Mouse (Mus musculus): ENCODE data around the gene Dcun1d2. TPM values are rescaled to one million over a fixed set of nuclear protein-coding genes. Genes with fewer than 3 reads are reported as not detected.

Dcun1d2 gene
- total and polyA plus RNA-seq, 3 experiments: 13.2 to 14.9 (median 14.7) TPM

GRCm38 (mm10) chr8:13292364-13292763 is 4.4 kb upstream of the Dcun1d2 start:
- H3K4me3 ChIP-seq (replicated peaks in 1 of 3; ENCODE audit: low read depth in 2 of 3, low read length in 2 of 3, poor library complexity in 1 of 3): no peak overlapping the region
- peaks cover 16 to 27% of the 10 kb centered on the region in 2 experiments for H3K4me1 ChIP-seq (ENCODE audit: control insufficient read depth in 1 of 2, insufficient read depth in 2 of 2)
- peak; percentile 85 for DNase-seq (ENCODE audit: extremely low read depth)
- H3K27me3 ChIP-seq (replicated peaks): peaks cover 3% of the 10 kb centered on the region
- no peak overlapping the region for H3K9ac ChIP-seq (ENCODE audit: insufficient read depth, low read depth)
- H3K79me2 ChIP-seq (replicated peaks; ENCODE audit: control insufficient read depth, extremely low read depth, insufficient read depth, poor library complexity, severe bottlenecking): no peaks in the 10 kb centered on the region
- in situ Hi-C loops (cut with MboI; ENCODE audit: low pct_ligation_motif_present, low pct_unique_long_range_greater_than_20kb, low sequenced_read_pairs): no loop called here
- H3K36me3 ChIP-seq (replicated peaks in 1 of 2; ENCODE audit: control insufficient read depth in 1 of 2, insufficient read depth in 1 of 2, low read length in 1 of 2): peaks cover 30 to 45% of the 10 kb centered on the region in 2 experiments
- TF ChIP-seq MEF2A (IDR thresholded peaks at IDR 0.05; ENCODE audit: borderline replicate concordance, low read depth, low read length) (no peak), CHD2 (IDR thresholded peaks at IDR 0.05; ENCODE audit: low read length) (no peak), RAD21 (IDR thresholded peaks at IDR 0.05; ENCODE audit: low read depth, low read length) (peak; percentile 51), CHD1 (IDR thresholded peaks at IDR 0.05; ENCODE audit: low read depth, low read length) (no peak), MYC (IDR thresholded peaks at IDR 0.05; ENCODE audit: low read depth, low read length) (0 out of 2 replicates have a peak, but pooled peaks have one; percentile 18), CTCF (conservative IDR thresholded peaks at IDR 0.05 in 1 of 2, IDR thresholded peaks at IDR 0.05 in 1 of 2; ENCODE audit: low read depth in 2 of 2, low read length in 2 of 2) (peak; percentile 80 to 87), ELF1 (IDR thresholded peaks at IDR 0.05; ENCODE audit: low read depth, low read length) (0 out of 2 replicates have a peak, but pooled peaks have one; percentile 23), PAX5 (IDR thresholded peaks at IDR 0.05; ENCODE audit: low read length) (no peak), BHLHE40 (IDR thresholded peaks at IDR 0.05; ENCODE audit: low read depth, low read length) (no peak), NRF1 (IDR thresholded peaks at IDR 0.05; ENCODE audit: low read depth, low read length) (0 out of 2 replicates have a peak, but pooled peaks have one; percentile 7), TCF12 (IDR thresholded peaks at IDR 0.05; ENCODE audit: low read depth, low read length) (no peak), IRF4 (IDR thresholded peaks at IDR 0.05; ENCODE audit: low read depth, low read length) (0 out of 2 replicates have a peak, but pooled peaks have one; percentile 27), TBP (conservative IDR thresholded peaks at IDR 0.05; ENCODE audit: low read depth, low read length) (no peak), JUND (conservative IDR thresholded peaks at IDR 0.05; ENCODE audit: low read depth, low read length) (no peak), SIN3A (IDR thresholded peaks at IDR 0.05; ENCODE audit: low read length) (peak; percentile 58; the same call in 1 of the 2 replicates), SMC3 (IDR thresholded peaks at IDR 0.05; ENCODE audit: low read depth, low read length) (peak; percentile 64), NELFE (IDR thresholded peaks at IDR 0.05; ENCODE audit: low read depth, low read length) (peak; percentile 11; the same call in 1 of the 2 replicates), USF1 (IDR thresholded peaks at IDR 0.05; ENCODE audit: low read depth, low read length) (no peak), JUN (IDR thresholded peaks at IDR 0.05; ENCODE audit: insufficient read depth, low read depth, low read length) (no peak), KAT2A (IDR thresholded peaks at IDR 0.05; ENCODE audit: insufficient replicate concordance, low read length) (no peak), ZNF384 (IDR thresholded peaks at IDR 0.05; ENCODE audit: low read depth, low read length) (no peak)
- dilution Hi-C loops (cut with MboI; ENCODE audit: extremely low pct_ligation_motif_present, extremely low pct_unique_long_range_greater_than_20kb, low sequenced_read_pairs): no loop called here
- no peak overlapping the region; the same call in 1 of the 2 replicates for H3K27ac ChIP-seq (ENCODE audit: insufficient read depth, low read depth)
- no peak overlapping the region for H3K4me2 ChIP-seq (ENCODE audit: insufficient read depth, low read depth, poor library complexity, severe bottlenecking)
- no peaks in the 10 kb centered on the region for H3K9me3 ChIP-seq (replicated peaks; ENCODE audit: low read length)

GRCm38 (mm10) chr8:13288646-13289045 is 715 bp upstream of the Dcun1d2 start:
- TF ChIP-seq USF1 (IDR thresholded peaks at IDR 0.05; ENCODE audit: low read depth, low read length) (no peak), ZKSCAN1 (IDR thresholded peaks at IDR 0.05; ENCODE audit: borderline replicate concordance, low read depth, low read length) (no peak), TBP (conservative IDR thresholded peaks at IDR 0.05; ENCODE audit: low read depth, low read length) (no peak), SMC3 (IDR thresholded peaks at IDR 0.05; ENCODE audit: low read depth, low read length) (no peak), IRF4 (IDR thresholded peaks at IDR 0.05; ENCODE audit: low read depth, low read length) (no peak), USF2 (conservative IDR thresholded peaks at IDR 0.05; ENCODE audit: low read depth, low read length) (no peak), POLR2AphosphoS2 (IDR thresholded peaks at IDR 0.05; ENCODE audit: low read depth, low read length) (no peak)
- dilution Hi-C loops (cut with MboI; ENCODE audit: extremely low pct_ligation_motif_present, extremely low pct_unique_long_range_greater_than_20kb, low sequenced_read_pairs): no loop called here
- Histone ChIP-seq H3K79me2 (replicated peaks; ENCODE audit: control insufficient read depth, extremely low read depth, insufficient read depth, poor library complexity, severe bottlenecking) (0 out of 2 replicates have a peak, but pooled peaks cover 3% of the 10 kb centered on the region), H3K27me3 (replicated peaks) (peaks cover 3% of the 10 kb centered on the region), H3K4me3 (replicated peaks in 1 of 3; ENCODE audit: low read depth in 2 of 3, low read length in 2 of 3, poor library complexity in 1 of 3) (peak overlapping the region; percentile 67 to 82 (median 77)), H3K27ac (ENCODE audit: insufficient read depth, low read depth) (no peak overlapping the region), H3K4me2 (ENCODE audit: insufficient read depth, low read depth, poor library complexity, severe bottlenecking) (peak overlapping the region; percentile 89), H3K9ac (ENCODE audit: insufficient read depth, low read depth) (peak overlapping the region; percentile 49), H3K9me3 (replicated peaks; ENCODE audit: low read length) (no peaks in the 10 kb centered on the region), H3K36me3 (replicated peaks in 1 of 2; ENCODE audit: control insufficient read depth in 1 of 2, insufficient read depth in 1 of 2, low read length in 1 of 2) (peaks cover 4 to 14% of the 10 kb centered on the region in 2 experiments), H3K4me1 (ENCODE audit: control insufficient read depth in 1 of 2, insufficient read depth in 2 of 2) (peaks cover 11 to 36% of the 10 kb centered on the region in 2 experiments)
- no peak for DNase-seq (ENCODE audit: extremely low read depth)
- in situ Hi-C loops (cut with MboI; ENCODE audit: low pct_ligation_motif_present, low pct_unique_long_range_greater_than_20kb, low sequenced_read_pairs): no loop called here
